Mouse (Mus musculus) lung, adult 2 months (tissue): ENCODE measurements around the gene Cacna2d1.

ENCODE experiments used
- CTCF ChIP-seq: fragments of 200-500 bp; IDR thresholded peaks from 2 replicates; pipeline ENCODE4 v1.5.1; 2011; ENCODE audit warnings: mild to moderate bottlenecking, low read length, control low read depth; ENCODE audit not compliant: insufficient read depth
- POLR2A ChIP-seq: fragments of 200-500 bp; IDR thresholded peaks from 2 replicates; pipeline ENCODE4 v1.6.1; 2011; ENCODE audit warnings: low read depth, mild to moderate bottlenecking, control low read depth, low read length, borderline replicate concordance; ENCODE audit errors: extremely low read depth

- TF ChIP-seq POLR2A (no peak), CTCF (no peak)
These were observed 50.9 kb downstream of the Cacna2d1 start for GRCm38 (mm10) chr5:15985228-15985858.
